Mouse (Mus musculus) liver, adult 2 months (tissue): ENCODE results near the gene Gfy. TPM values are rescaled to one million over a fixed set of nuclear protein-coding genes. Genes with fewer than 3 reads are reported as not detected.

Experiments
- DNase-seq: peaks from one replicate; pipeline ENCODE4 v3.0.0-alpha.2; 2011; ENCODE audit warnings: low read depth, low spot score; ENCODE audit errors: extremely low read depth
- H3K27ac ChIP-seq: fragments of 200-500 bp; replicated peaks from 2 replicates; pipeline ENCODE4 v1.5.1; 2012; ENCODE audit warnings: low read depth, mild to moderate bottlenecking, control low read depth, inconsistent platforms, low read length; ENCODE audit not compliant: insufficient read depth
- H3K27me3 ChIP-seq: fragments of 200-500 bp; 2 replicates; pipeline ENCODE4 v1.6.1; 2012; ENCODE audit warnings: mild to moderate bottlenecking, moderate library complexity, low read length, inconsistent platforms; ENCODE audit not compliant: control insufficient read depth, insufficient read depth
- H3K36me3 ChIP-seq: fragments of 200-500 bp; 2 replicates; pipeline ENCODE4 v1.6.1; 2012; ENCODE audit warnings: low read length, inconsistent platforms; ENCODE audit not compliant: control insufficient read depth, insufficient read depth
- H3K4me1 ChIP-seq: fragments of 200-500 bp; 2 replicates; pipeline ENCODE4 v1.6.1; 2011; ENCODE audit warnings: low read length; ENCODE audit not compliant: control insufficient read depth, insufficient read depth
- H3K4me3 ChIP-seq: fragments of 200-500 bp; 2 replicates; pipeline ENCODE4 v1.5.1; 2011; ENCODE audit warnings: low read depth, mild to moderate bottlenecking, control low read depth, low read length, moderate library complexity; ENCODE audit not compliant: insufficient read depth
- H3K79me2 ChIP-seq: fragments of 200-500 bp; 2 replicates; pipeline ENCODE4 v1.6.1; 2012; ENCODE audit warnings: inconsistent platforms, mild to moderate bottlenecking, low read length, moderate library complexity; ENCODE audit not compliant: control insufficient read depth, insufficient read depth
- H3K9ac ChIP-seq: fragments of 200-500 bp; 2 replicates; pipeline ENCODE4 v1.6.1; 2012; ENCODE audit warnings: low read depth, mild to moderate bottlenecking, control low read depth, inconsistent platforms, low read length
- CTCF ChIP-seq: fragments of 200-500 bp; IDR thresholded peaks from 2 replicates; pipeline ENCODE4 v1.5.1; 2011; ENCODE audit warnings: low read depth, low read length, control low read depth
- POLR2A ChIP-seq: fragments of 200-500 bp; IDR thresholded peaks from 2 replicates; pipeline ENCODE4 v1.6.1; 2011; ENCODE audit warnings: low read length, control low read depth; ENCODE audit not compliant: insufficient read depth; ENCODE audit errors: extremely low read depth
- WGBS: fragments of 180-500 bp; shearing (Covaris S2); methylation state at CpG from one replicate; pipeline ENCODE4 v1.1.7; 2018; 5-methylcytosine and 5-hydroxymethylcytosine counted together
- polyA plus RNA-seq: library from polyadenylated mRNA; depleted of rRNA; stranded (reverse); fragments of >200 nt; gene quantifications from 2 replicates; pipeline ENCODE4 v1.2.3, GENCODE M21; 2012
- total RNA-seq: library from RNA; depleted of rRNA; stranded (reverse); fragments of >200 nt; gene quantifications from 2 replicates; pipeline ENCODE4 v1.2.3, GENCODE M21; 2014

The Gfy gene
- total and polyA plus RNA-seq, 2 experiments, result not detected

- Histone ChIP-seq H3K27ac (no peak overlapping the region), H3K4me3 (no peak overlapping the region), H3K27me3 (no peaks in the 10 kb centered on the region), H3K4me1 (peaks cover 8% of the 10 kb centered on the region; the same call in 1 of the 2 replicates), H3K36me3 (peaks cover 23% of the 10 kb centered on the region; the same call in 1 of the 2 replicates), H3K79me2 (no peaks in the 10 kb centered on the region), H3K9ac (no peak overlapping the region)
- 95% methylated on average over 3 of the region's 3 CpGs for WGBS
- no peak for DNase-seq
- no peak for TF ChIP-seq POLR2A
- no peak for TF ChIP-seq CTCF
Observed at GRCm38 (mm10) chr7:45141319-45141718, 38.0 kb downstream of the Gfy start.

GRCm38 (mm10) chr7:45139904-45140723 lies 39.3 kb downstream of the Gfy start:
- H3K4me1 ChIP-seq, result peaks cover 11% of the 10 kb centered on the region
- H3K27me3 ChIP-seq, result no peaks in the 10 kb centered on the region
- H3K4me3 ChIP-seq, result no peak overlapping the region
- no peak overlapping the region for H3K9ac ChIP-seq
- peak overlapping the region; percentile 35 for H3K27ac ChIP-seq
- no peak for TF ChIP-seq CTCF
- no peak for TF ChIP-seq POLR2A
- no peaks in the 10 kb centered on the region for H3K79me2 ChIP-seq
- WGBS, result 47% methylated on average over 8 of the region's 8 CpGs
- peak; percentile 48 for DNase-seq
- peaks cover 17% of the 10 kb centered on the region; the same call in 1 of the 2 replicates for H3K36me3 ChIP-seq

DNA sequence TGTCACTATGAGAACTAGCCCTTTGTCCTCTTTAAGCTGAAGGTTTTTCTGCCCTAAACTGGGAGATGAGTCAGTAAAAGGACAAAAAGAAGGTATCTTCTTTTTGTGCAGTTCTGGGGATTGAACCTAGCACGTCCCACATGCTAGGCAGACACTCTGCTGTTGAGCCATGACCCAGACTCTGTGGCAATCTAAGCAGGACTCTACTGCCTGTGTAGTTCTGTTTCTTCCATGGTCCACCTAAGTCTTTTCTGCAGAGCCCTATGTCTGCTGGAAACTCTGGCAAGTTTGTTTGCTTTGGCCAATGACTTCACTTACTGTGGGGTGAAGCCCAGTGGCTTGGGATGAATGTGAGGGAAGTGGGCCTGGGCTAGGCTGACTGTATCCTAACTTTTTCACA lies 41.0 kb downstream of the Gfy start:
- Histone ChIP-seq H3K27me3 (no peaks in the 10 kb centered on the region), H3K27ac (no peak overlapping the region), H3K4me3 (no peak overlapping the region), H3K9ac (no peak overlapping the region), H3K36me3 (peaks cover 7% of the 10 kb centered on the region; the same call in 1 of the 2 replicates), H3K4me1 (peaks cover 11% of the 10 kb centered on the region), H3K79me2 (no peaks in the 10 kb centered on the region; the same call in 1 of the 2 replicates)
- no peak for DNase-seq
- no peak for TF ChIP-seq POLR2A
- no peak for TF ChIP-seq CTCF
- WGBS, result 91% methylated on average over 1 of the region's 1 CpGs

DNA sequence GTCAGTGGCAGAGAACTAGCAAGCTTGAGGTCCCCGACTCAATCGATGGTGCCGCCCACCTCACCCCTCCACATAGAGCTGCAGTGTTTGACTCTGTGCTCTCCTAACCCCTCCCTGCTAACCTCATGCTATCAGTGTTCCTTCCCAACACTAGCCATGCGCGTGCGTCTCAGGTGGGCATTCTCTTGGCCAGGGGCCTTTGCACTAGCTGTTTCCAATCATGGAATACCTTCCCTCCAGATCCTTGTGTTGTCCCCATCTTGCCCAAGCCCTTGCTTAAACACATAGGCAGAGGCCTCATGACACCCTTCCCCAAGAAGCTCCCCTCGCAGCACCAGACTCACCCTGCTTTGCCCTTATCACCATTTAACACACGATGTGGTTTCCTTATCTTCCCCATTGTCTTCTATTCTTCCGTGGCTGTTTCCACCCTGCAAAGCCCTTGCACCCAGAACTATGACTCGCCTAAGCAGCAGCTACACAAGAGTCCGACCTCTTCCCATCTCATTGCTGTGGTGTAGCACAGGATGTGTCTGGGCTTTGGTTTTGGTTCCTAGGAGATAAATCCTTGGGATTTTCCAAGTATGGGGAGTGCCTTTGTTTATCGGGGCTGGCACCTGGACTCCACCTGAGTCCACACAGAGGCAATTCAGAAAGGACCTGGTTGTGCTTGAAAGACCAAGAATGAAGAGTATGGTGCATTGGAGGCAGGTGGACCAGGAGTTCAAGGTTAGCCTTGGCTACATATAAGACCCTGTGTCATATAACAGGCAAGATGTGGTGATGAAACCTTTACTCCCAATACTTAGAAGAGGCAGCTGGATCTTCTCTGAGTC lies 42.0 kb downstream of the Gfy start:
- peaks cover 3% of the 10 kb centered on the region; the same call in 1 of the 2 replicates for H3K36me3 ChIP-seq
- no peaks in the 10 kb centered on the region for H3K27me3 ChIP-seq
- no peak overlapping the region for H3K4me3 ChIP-seq
- TF ChIP-seq CTCF (no peak), POLR2A (no peak)
- 66% methylated on average over 12 of the region's 12 CpGs for WGBS
- no peak overlapping the region for H3K9ac ChIP-seq
- H3K27ac ChIP-seq, result no peak overlapping the region
- H3K79me2 ChIP-seq, result no peaks in the 10 kb centered on the region; the same call in 1 of the 2 replicates
- no peak for DNase-seq
- peaks cover 11% of the 10 kb centered on the region for H3K4me1 ChIP-seq

DNA sequence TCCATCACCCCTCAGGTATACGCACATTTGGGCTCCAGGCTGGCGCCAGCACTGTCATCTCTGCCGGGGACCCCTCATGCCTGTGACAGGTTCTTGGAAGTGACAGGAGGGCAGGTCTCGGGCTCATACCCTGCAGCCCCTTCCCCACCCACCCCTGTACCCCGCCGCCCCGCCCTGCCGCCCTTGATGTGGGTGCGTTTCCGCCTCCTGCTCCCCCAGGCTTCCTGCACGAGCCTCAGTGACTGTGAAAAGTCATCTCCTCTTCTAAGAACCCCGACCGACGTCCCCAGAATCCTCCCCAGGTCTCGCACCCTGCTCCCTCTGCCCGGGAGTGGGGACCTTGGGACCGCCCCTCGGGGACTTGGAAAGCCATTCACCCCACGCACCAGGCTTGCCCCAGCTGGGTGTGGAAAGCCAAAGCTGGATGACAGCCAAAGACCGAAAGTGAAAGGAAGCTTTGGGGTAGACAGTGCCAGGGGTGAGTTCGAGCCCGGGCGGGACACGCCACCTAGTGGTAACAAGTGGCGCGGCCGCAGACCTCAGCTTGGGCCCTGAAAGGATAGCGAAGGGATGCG lies 43.3 kb downstream of the Gfy start, which contains the start of the genes Gm45713 and Flt3l:
Gene Gm45713 (minus strand): TSS at position 239 of the 575 bp plus-strand sequence.
Gene Flt3l (minus strand): TSS at position 440 of the 575 bp plus-strand sequence.
- Histone ChIP-seq H3K27ac (peak within 1 kb of the TSS; percentile 74), H3K4me3 (peak within 1 kb of the TSS; percentile 70), H3K9ac (peak within 1 kb of the TSS; percentile 76), H3K79me2 (no peaks in the 10 kb centered on the region; the same call in 1 of the 2 replicates), H3K4me1 (peaks cover 21% of the 10 kb centered on the region), H3K27me3 (no peaks in the 10 kb centered on the region), H3K36me3 (no peaks in the 10 kb centered on the region)
- peak; percentile 97 for TF ChIP-seq CTCF
- no peak for TF ChIP-seq POLR2A
- 4% methylated on average over 29 of the region's 29 CpGs for WGBS
- peak; percentile 77 for DNase-seq
